Mouse (Mus musculus) ovary, adult 18-20 months (tissue): ENCODE results near the gene Cdkl5.

Source experiments
- DNase-seq: peaks from one replicate; pipeline ENCODE4 v3.0.0; 2022; ENCODE audit warnings: low spot score, mixed read lengths

Cdkl5 gene

DNA sequence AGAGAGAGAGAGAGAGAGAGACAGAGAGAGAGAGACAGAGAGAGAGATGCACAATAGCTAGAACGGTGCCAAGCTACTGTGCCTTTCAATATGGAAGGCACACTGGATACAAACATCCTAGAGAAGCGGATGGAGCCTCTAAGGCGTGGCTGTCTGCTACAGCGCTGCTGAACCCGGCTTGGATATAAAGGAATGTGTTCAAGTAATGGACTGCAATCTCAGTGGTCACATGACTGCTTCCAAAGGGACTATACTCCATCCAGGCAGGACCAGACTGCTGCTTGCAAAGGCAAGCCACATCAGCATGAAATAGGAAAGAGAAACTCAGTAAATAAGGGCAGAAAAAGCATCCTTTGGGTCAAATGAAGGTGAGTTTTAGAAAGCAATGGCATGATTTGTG is 258.9 kb downstream of the Cdkl5 start, which contains the start of gene Ppef1:
Ppef1 (minus strand) TSS at position 116 of the 400 bp plus-strand sequence.
- no peak for DNase-seq
